Mouse (Mus musculus): Measurements from ENCODE around the gene Gm49387. TPM values are rescaled to one million over a fixed set of nuclear protein-coding genes. Genes with fewer than 3 reads are reported as not detected.

Gm49387 gene
- polyA plus RNA-seq (2012) = not detected in 2 replicates

GRCm38 (mm10) chr14:31640346-31640889, at the start of gene Gm49387:
Gm49387 (minus strand) TSS chr14:31640878.
- no peak for TF ChIP-seq TAL1 (IDR thresholded peaks at IDR 0.05; ENCODE audit: low read length)
- no peak for TF ChIP-seq GATA1 (IDR thresholded peaks at IDR 0.05; ENCODE audit: low read length)

GRCm38 (mm10) chr14:31686231-31686630, 45.6 kb upstream of the Gm49387 start:
- H3K9me3 ChIP-seq (ENCODE audit: control insufficient read depth, low read length) = no peaks in the 10 kb centered on the region
- TF ChIP-seq GATA1 (IDR thresholded peaks at IDR 0.05; ENCODE audit: low read length) (no peak), TAL1 (IDR thresholded peaks at IDR 0.05; ENCODE audit: low read length) (no peak)
- H3K27me3 ChIP-seq (ENCODE audit: control insufficient read depth) = peaks cover 3% of the 10 kb centered on the region; the same call in 1 of the 2 replicates
- H3K4me1 ChIP-seq (ENCODE audit: control insufficient read depth) = peaks cover 3% of the 10 kb centered on the region; the same call in 1 of the 2 replicates
- no peak overlapping the region for H3K4me3 ChIP-seq (replicated peaks)
- H3K36me3 ChIP-seq (ENCODE audit: control insufficient read depth) = no peaks in the 10 kb centered on the region

More at GRCm38 (mm10) chr14:31640346-31640889, at the start of gene Gm49387:
- Histone ChIP-seq H3K36me3 (ENCODE audit: control insufficient read depth) (no peaks in the 10 kb centered on the region), H3K9me3 (ENCODE audit: control insufficient read depth, low read length) (no peaks in the 10 kb centered on the region), H3K27me3 (ENCODE audit: control insufficient read depth) (no peaks in the 10 kb centered on the region), H3K4me3 (replicated peaks) (peak within 1 kb of the TSS; percentile 78), H3K4me1 (ENCODE audit: control insufficient read depth) (peaks cover 25% of the 10 kb centered on the region)

GRCm38 (mm10) chr14:31685680-31686079, 45.0 kb upstream of the Gm49387 start:
- Histone ChIP-seq H3K4me3 (replicated peaks) (no peak overlapping the region), H3K27me3 (ENCODE audit: control insufficient read depth) (peaks cover 3% of the 10 kb centered on the region; the same call in 1 of the 2 replicates), H3K36me3 (ENCODE audit: control insufficient read depth) (no peaks in the 10 kb centered on the region), H3K9me3 (ENCODE audit: control insufficient read depth, low read length) (no peaks in the 10 kb centered on the region), H3K4me1 (ENCODE audit: control insufficient read depth) (peaks cover 3% of the 10 kb centered on the region; the same call in 1 of the 2 replicates)
- TF ChIP-seq TAL1 (IDR thresholded peaks at IDR 0.05; ENCODE audit: low read length) (no peak), GATA1 (IDR thresholded peaks at IDR 0.05; ENCODE audit: low read length) (no peak)

- Histone ChIP-seq H3K4me3 (replicated peaks) (no peak overlapping the region), H3K4me1 (ENCODE audit: control insufficient read depth) (peaks cover 3% of the 10 kb centered on the region; the same call in 1 of the 2 replicates), H3K36me3 (ENCODE audit: control insufficient read depth) (no peaks in the 10 kb centered on the region), H3K9me3 (ENCODE audit: control insufficient read depth, low read length) (no peaks in the 10 kb centered on the region), H3K27me3 (ENCODE audit: control insufficient read depth) (peaks cover 3% of the 10 kb centered on the region; the same call in 1 of the 2 replicates)
- TF ChIP-seq GATA1 (IDR thresholded peaks at IDR 0.05; ENCODE audit: low read length) = no peak
- no peak for TF ChIP-seq TAL1 (IDR thresholded peaks at IDR 0.05; ENCODE audit: low read length)
Observed at GRCm38 (mm10) chr14:31684343-31685040, 43.8 kb upstream of the Gm49387 start.

GRCm38 (mm10) chr14:31683610-31684009, 42.9 kb upstream of the Gm49387 start:
- no peak for TF ChIP-seq TAL1 (IDR thresholded peaks at IDR 0.05; ENCODE audit: low read length)
- TF ChIP-seq GATA1 (IDR thresholded peaks at IDR 0.05; ENCODE audit: low read length) = no peak
- Histone ChIP-seq H3K36me3 (ENCODE audit: control insufficient read depth) (no peaks in the 10 kb centered on the region), H3K4me3 (replicated peaks) (no peak overlapping the region), H3K9me3 (ENCODE audit: control insufficient read depth, low read length) (no peaks in the 10 kb centered on the region), H3K4me1 (ENCODE audit: control insufficient read depth) (peaks cover 3% of the 10 kb centered on the region; the same call in 1 of the 2 replicates), H3K27me3 (ENCODE audit: control insufficient read depth) (peaks cover 3% of the 10 kb centered on the region; the same call in 1 of the 2 replicates)

GRCm38 (mm10) chr14:31681931-31682555, 41.4 kb upstream of the Gm49387 start:
- Histone ChIP-seq H3K4me1 (ENCODE audit: control insufficient read depth) (peaks cover 3% of the 10 kb centered on the region; the same call in 1 of the 2 replicates), H3K36me3 (ENCODE audit: control insufficient read depth) (no peaks in the 10 kb centered on the region), H3K4me3 (replicated peaks) (no peak overlapping the region), H3K27me3 (ENCODE audit: control insufficient read depth) (peaks cover 3% of the 10 kb centered on the region; the same call in 1 of the 2 replicates), H3K9me3 (ENCODE audit: control insufficient read depth, low read length) (no peaks in the 10 kb centered on the region)
- TF ChIP-seq TAL1 (IDR thresholded peaks at IDR 0.05; ENCODE audit: low read length) (no peak), GATA1 (IDR thresholded peaks at IDR 0.05; ENCODE audit: low read length) (no peak)

GRCm38 (mm10) chr14:31681291-31681690, 40.6 kb upstream of the Gm49387 start:
- Histone ChIP-seq H3K4me3 (replicated peaks) (no peak overlapping the region), H3K27me3 (ENCODE audit: control insufficient read depth) (peaks cover 2% of the 10 kb centered on the region; the same call in 1 of the 2 replicates), H3K4me1 (ENCODE audit: control insufficient read depth) (peaks cover 3% of the 10 kb centered on the region; the same call in 1 of the 2 replicates), H3K9me3 (ENCODE audit: control insufficient read depth, low read length) (no peaks in the 10 kb centered on the region), H3K36me3 (ENCODE audit: control insufficient read depth) (no peaks in the 10 kb centered on the region)
- TF ChIP-seq TAL1 (IDR thresholded peaks at IDR 0.05; ENCODE audit: low read length) = no peak
- TF ChIP-seq GATA1 (IDR thresholded peaks at IDR 0.05; ENCODE audit: low read length) = no peak

- H3K36me3 ChIP-seq (ENCODE audit: control insufficient read depth) = no peaks in the 10 kb centered on the region
- no peaks in the 10 kb centered on the region for H3K9me3 ChIP-seq (ENCODE audit: control insufficient read depth, low read length)
- no peak for TF ChIP-seq GATA1 (IDR thresholded peaks at IDR 0.05; ENCODE audit: low read length)
- TF ChIP-seq TAL1 (IDR thresholded peaks at IDR 0.05; ENCODE audit: low read length) = no peak
- peaks cover 2% of the 10 kb centered on the region; the same call in 1 of the 2 replicates for H3K4me1 ChIP-seq (ENCODE audit: control insufficient read depth)
- H3K4me3 ChIP-seq (replicated peaks) = no peak overlapping the region
- no peaks in the 10 kb centered on the region for H3K27me3 ChIP-seq (ENCODE audit: control insufficient read depth)
Observed at GRCm38 (mm10) chr14:31680656-31681055, 40.0 kb upstream of the Gm49387 start.

All from erythroblast, embryonic 14.5 days (primary cell).